Mouse (Mus musculus) midbrain, postnatal 0 days (tissue): ENCODE results near the gene Dars. TPM values are rescaled to one million over a fixed set of nuclear protein-coding genes. Genes with fewer than 3 reads are reported as not detected.

Experiments
- ATAC-seq: fragments of 200-750 bp; cut with Nextera tagmentation; 2 replicates; pipeline ENCODE4 v1.8.0; 2017; ENCODE audit warnings: moderate number of reproducible peaks, mild to moderate bottlenecking, moderate TSS enrichment, moderate library complexity; ENCODE audit not compliant: low FRiP score
- DNase-seq: peaks from one replicate; pipeline ENCODE4 v3.0.0-alpha.2; 2015; ENCODE audit warnings: low spot score
- H3K27ac ChIP-seq: fragments of 300-500 bp; sonication (generic); 2 replicates; pipeline ENCODE4 v1.5.1; 2014; ENCODE audit warnings: low read depth, mild to moderate bottlenecking, low read length, mixed read lengths
- H3K27me3 ChIP-seq: fragments of 300-500 bp; sonication (generic); 2 replicates; pipeline ENCODE4 v1.6.1; 2014; ENCODE audit warnings: low read length, control low read depth, mixed read lengths; ENCODE audit not compliant: insufficient read depth
- H3K36me3 ChIP-seq: fragments of 300-500 bp; sonication (generic); 2 replicates; pipeline ENCODE4 v1.6.1; 2014; ENCODE audit warnings: low read length, control low read depth, mixed read lengths; ENCODE audit not compliant: insufficient read depth
- H3K4me1 ChIP-seq: fragments of 300-500 bp; sonication (generic); 2 replicates; pipeline ENCODE4 v1.6.1; 2014; ENCODE audit warnings: mild to moderate bottlenecking, control low read depth, antibody characterized with exemption, low read length, mixed read lengths; ENCODE audit not compliant: insufficient read depth
- H3K4me2 ChIP-seq: fragments of 300-500 bp; sonication (generic); 2 replicates; pipeline ENCODE4 v1.6.1; 2014; ENCODE audit warnings: low read depth, mild to moderate bottlenecking, low read length, mixed read lengths; ENCODE audit not compliant: poor library complexity, severe bottlenecking
- H3K4me3 ChIP-seq: fragments of 300-500 bp; sonication (generic); 2 replicates; pipeline ENCODE4 v1.5.1; 2014; ENCODE audit warnings: low read depth, mild to moderate bottlenecking, low read length, moderate library complexity
- H3K9ac ChIP-seq: fragments of 300-500 bp; sonication (generic); replicated peaks from 2 replicates; pipeline ENCODE4 v1.6.1; 2014; ENCODE audit warnings: mild to moderate bottlenecking, low read length, moderate library complexity, mixed read lengths; ENCODE audit not compliant: poor library complexity, severe bottlenecking
- H3K9me3 ChIP-seq: fragments of 300-500 bp; sonication (generic); 2 replicates; pipeline ENCODE4 v1.6.1; 2016; ENCODE audit warnings: low read length, control low read depth
- CTCF ChIP-seq: IDR thresholded peaks from 2 replicates; pipeline ENCODE4 v1.5.1; 2016; ENCODE audit warnings: antibody characterized with exemption, mild to moderate bottlenecking
- whole genome bisulfite sequencing: fragments of 180-500 bp; shearing (Covaris S2); extraction: QIAGEN DNeasy Blood & Tissue Kit; methylation state at CpG from one replicate; pipeline ENCODE4 v1.1.7; 2014; 5-methylcytosine and 5-hydroxymethylcytosine counted together
- polyA plus RNA-seq: library from polyadenylated mRNA; unstranded; fragments of >200 nt; fragmentation: Nextera tagmentation; extraction: Ambion mirVana; gene quantifications from 2 replicates; pipeline ENCODE4 v1.2.1, GENCODE M21; 2015
- total RNA-seq: library from RNA; depleted of rRNA; stranded (reverse); fragments of >200 nt; gene quantifications from 2 replicates; pipeline ENCODE4 v1.2.3, GENCODE M21; 2014

Gene Dars
- total and polyA plus RNA-seq, 2 experiments from 2014 or later = 53.6 to 105 TPM

GRCm38 (mm10) chr1:128360601-128361000 is 56.6 kb downstream of the Dars start:
- no peak overlapping the region for H3K4me2 ChIP-seq
- ATAC-seq (no peak), DNase-seq (no peak)
- 70% methylated on average over 2 of the region's 2 CpGs for WGBS
- no peak overlapping the region for H3K9ac ChIP-seq
- H3K36me3 ChIP-seq = peaks cover 9% of the 10 kb centered on the region; the same call in 1 of the 2 replicates
- no peaks in the 10 kb centered on the region for H3K27me3 ChIP-seq
- H3K27ac ChIP-seq = no peak overlapping the region
- H3K4me1 ChIP-seq = 0 out of 2 replicates have a peak, but pooled peaks cover 3% of the 10 kb centered on the region
- no peak for TF ChIP-seq CTCF
- no peaks in the 10 kb centered on the region for H3K9me3 ChIP-seq
- H3K4me3 ChIP-seq = no peak overlapping the region

GRCm38 (mm10) chr1:128359554-128360376 is 57.4 kb downstream of the Dars start, which contains the start of gene Mcm6:
Mcm6 (minus strand) TSS chr1:128359664.
- TF ChIP-seq CTCF = no peak
- 2% methylated on average over 38 of the region's 38 CpGs for WGBS
- Histone ChIP-seq H3K4me3 (peak within 1 kb of the TSS; percentile 82), H3K36me3 (peaks cover 9% of the 10 kb centered on the region; the same call in 1 of the 2 replicates), H3K9me3 (no peaks in the 10 kb centered on the region), H3K9ac (peak within 1 kb of the TSS; percentile 57), H3K27me3 (no peaks in the 10 kb centered on the region), H3K27ac (peak within 1 kb of the TSS; percentile 48; the same call in 1 of the 2 replicates), H3K4me1 (0 out of 2 replicates have a peak, but pooled peaks cover 3% of the 10 kb centered on the region), H3K4me2 (peak within 1 kb of the TSS; percentile 73)
- peak; percentile 97 for DNase-seq
- peak; percentile 99 for ATAC-seq

GRCm38 (mm10) chr1:128358916-128359553 is 58.1 kb downstream of the Dars start:
- Histone ChIP-seq H3K4me3 (peak overlapping the region; percentile 82), H3K36me3 (peaks cover 9% of the 10 kb centered on the region; the same call in 1 of the 2 replicates), H3K27ac (peak overlapping the region; percentile 48; the same call in 1 of the 2 replicates), H3K27me3 (no peaks in the 10 kb centered on the region), H3K9ac (peak overlapping the region; percentile 57), H3K4me2 (peak overlapping the region; percentile 73), H3K9me3 (no peaks in the 10 kb centered on the region), H3K4me1 (0 out of 2 replicates have a peak, but pooled peaks cover 3% of the 10 kb centered on the region)
- ATAC-seq (peak; percentile 77), DNase-seq (peak; percentile 42)
- WGBS = under 1% methylated on average over 35 of the region's 35 CpGs
- TF ChIP-seq CTCF = peak; percentile 39

GRCm38 (mm10) chr1:128358276-128358675 is 58.9 kb downstream of the Dars start:
- H3K27me3 ChIP-seq = no peaks in the 10 kb centered on the region

GRCm38 (mm10) chr1:128357452-128357851 is 59.7 kb downstream of the Dars start:
- Histone ChIP-seq H3K36me3 (peaks cover 4% of the 10 kb centered on the region; the same call in 1 of the 2 replicates), H3K27ac (no peak overlapping the region), H3K9ac (no peak overlapping the region), H3K4me2 (no peak overlapping the region), H3K27me3 (no peaks in the 10 kb centered on the region), H3K9me3 (no peaks in the 10 kb centered on the region), H3K4me1 (0 out of 2 replicates have a peak, but pooled peaks cover 3% of the 10 kb centered on the region), H3K4me3 (no peak overlapping the region)
- TF ChIP-seq CTCF = no peak
- DNase-seq = no peak
- ATAC-seq = no peak
- WGBS = 57% methylated on average over 3 of the region's 3 CpGs

More at GRCm38 (mm10) chr1:128358276-128358675, 58.9 kb downstream of the Dars start:
- no peak for ATAC-seq
- peaks cover 8% of the 10 kb centered on the region; the same call in 1 of the 2 replicates for H3K36me3 ChIP-seq
- H3K27ac ChIP-seq = no peak overlapping the region
- no peak overlapping the region for H3K9ac ChIP-seq
- 0 out of 2 replicates have a peak, but pooled peaks cover 3% of the 10 kb centered on the region for H3K4me1 ChIP-seq
- no peak overlapping the region for H3K4me3 ChIP-seq
- H3K4me2 ChIP-seq = 0 out of 2 replicates have a peak overlapping the region, but pooled peaks have one; percentile 73
- WGBS = 66% methylated on average over 6 of the region's 6 CpGs
- no peaks in the 10 kb centered on the region for H3K9me3 ChIP-seq
- no peak for DNase-seq
- no peak for TF ChIP-seq CTCF
